15 mouse cellular contexts compared by ENCODE assay signal in the genomic region with DNA sequence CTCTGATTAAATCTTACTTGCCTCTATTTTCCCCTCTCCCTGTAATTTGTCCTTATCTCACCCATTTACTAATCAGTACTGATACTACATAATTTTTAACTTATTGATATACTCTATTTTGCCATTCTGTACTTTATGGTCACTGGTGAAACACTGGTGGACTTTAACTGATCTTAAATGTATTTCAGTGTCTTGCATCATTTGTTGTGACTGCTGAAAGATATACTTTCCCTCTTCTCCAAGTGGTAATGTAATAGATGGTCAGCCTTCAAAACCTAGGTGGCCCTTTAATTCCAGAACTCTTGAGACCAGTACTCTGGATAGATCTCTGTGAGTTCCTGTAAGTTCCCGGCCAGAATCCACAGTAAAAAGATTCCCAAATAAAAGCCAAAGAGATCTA. TPM values are rescaled to one million over a fixed set of nuclear protein-coding genes. Genes with fewer than 3 reads are reported as not detected.
DNase-seq lines count a peak whose midpoint lies in the region; TF ChIP-seq lines count a peak whose summit lies in the region.
"Had no signal": no experiment of that assay in that cellular context is flagged by ENCODE, and none has a peak within 500 bp of the region (broad histone marks: within the 10 kb centered on the region; RNA-seq: fewer than 3 reads in every experiment).

No protein-coding gene starts in this region.

- no peak for TF ChIP-seq EP300 in ES-Bruce4 (IDR thresholded peaks at IDR 0.05; ENCODE audit: insufficient read depth, low read depth, low read length)

- H3K36me3 ChIP-seq in ES-Bruce4 (ENCODE audit: control insufficient read depth, insufficient read depth, low read length, poor library complexity, severe bottlenecking), result no peaks in the 10 kb centered on the region
- H3K36me3 ChIP-seq: hindbrain, embryonic 12.5 days; hindbrain, embryonic 15.5 days had no signal

- no peak for TF ChIP-seq POLR2A in ES-Bruce4 (IDR thresholded peaks at IDR 0.05; ENCODE audit: insufficient read depth, low read length)

- no peak overlapping the region for H3K9ac ChIP-seq in ES-Bruce4 (ENCODE audit: low read depth, poor library complexity, severe bottlenecking)
- H3K9ac ChIP-seq: forebrain, postnatal 0 days; hindbrain, embryonic 12.5 days; hindbrain, embryonic 15.5 days had no signal

- no peaks in the 10 kb centered on the region for H3K9me3 ChIP-seq in ES-Bruce4 (replicated peaks; ENCODE audit: control insufficient read depth, insufficient read depth, low read length, poor library complexity, severe bottlenecking)
- H3K9me3 ChIP-seq: hindbrain, embryonic 12.5 days; hindbrain, embryonic 15.5 days had no signal

- TF ChIP-seq CTCF in gastrocnemius, adult 2 months (IDR thresholded peaks at IDR 0.05), result no peak
- no peak for TF ChIP-seq CTCF in ES-Bruce4 (IDR thresholded peaks at IDR 0.05; ENCODE audit: low read depth, low read length)

- intact Hi-C loops in gastrocnemius, adult 2 months (cut with DNase I), result loop anchor here (5.0 kb wide), 1 partner anchor 32 kb away; no protein-coding TSS in a partner anchor
- intact Hi-C loops in left cerebral cortex, postnatal 36 days (cut with DNase I), result no loop called here

- H3K27me3 ChIP-seq in ES-Bruce4 (ENCODE audit: control insufficient read depth, insufficient read depth, low read length, poor library complexity, severe bottlenecking), result no peaks in the 10 kb centered on the region
- H3K27me3 ChIP-seq: hindbrain, embryonic 12.5 days; hindbrain, embryonic 15.5 days had no signal

- no peak for DNase-seq in gastrocnemius, adult 2 months
- DNase-seq in gastrocnemius, postnatal 10 days, result no peak
- DNase-seq in NIH3T3 (ENCODE audit: low read depth), result peak; percentile 25
- no peak for DNase-seq in ovary, adult 18-20 months (ENCODE audit: low spot score)
- no peak for DNase-seq in left cerebral cortex, postnatal 36 days (ENCODE audit: low spot score in 2 of 2)
- DNase-seq in right cerebral cortex, postnatal 36 days (ENCODE audit: low spot score in 2 of 2), result no peak
- DNase-seq: adrenal gland, adult 8-10 months; adrenal gland, postnatal 25 days; cerebellum, adult 9-10 months; cerebellum, postnatal 14 days; forebrain, postnatal 0 days; gastrocnemius, postnatal 14 days had no signal

- H3K4me1 ChIP-seq in ES-Bruce4 (ENCODE audit: control insufficient read depth, insufficient read depth, low read length), result peaks cover 9% of the 10 kb centered on the region
- H3K4me1 ChIP-seq: hindbrain, embryonic 12.5 days; hindbrain, embryonic 15.5 days had no signal

- H3K27ac ChIP-seq in gastrocnemius, adult 2 months, result peak overlapping the region; percentile 39; the same call in 1 of the 2 replicates
- peak overlapping the region; percentile 5; the same call in 1 of the 2 replicates for H3K27ac ChIP-seq in ES-Bruce4 (ENCODE audit: insufficient read depth, low read length)
- H3K27ac ChIP-seq: hindbrain, embryonic 12.5 days; hindbrain, embryonic 15.5 days had no signal

- no peak overlapping the region for H3K4me3 ChIP-seq in gastrocnemius, adult 2 months
- no peak overlapping the region for H3K4me3 ChIP-seq in ES-Bruce4 (ENCODE audit: low read depth, low read length)
- H3K4me3 ChIP-seq: hindbrain, embryonic 12.5 days; hindbrain, embryonic 15.5 days had no signal

RNA-seq across cellular contexts. Expression of a gene that starts 40.4 kb away (rescaled TPM):
- 10 to 100 TPM; 17.3 to 18.9 TPM for total RNA-seq in gastrocnemius, adult 2 months (2021)
- 10 to 100 TPM; 28.6 to 34.7 TPM for total RNA-seq in gastrocnemius, postnatal 10 days (2021)
- polyA plus RNA-seq in ES-Bruce4 (2011; ENCODE audit: insufficient read depth, insufficient read length, low read depth, missing spikeins), result 103 and 104 TPM in 2 replicates
- total RNA-seq in left cerebral cortex, postnatal 36 days (2021), result 100 to 1,000 TPM; 143 to 145 TPM

Comparison
In these comparisons a context has a peak if more than half of its experiments do, and no peak if none do; other contexts are left out.
1. RNA of a gene that starts 40.4 kb away (total RNA-seq): 143 to 145 TPM in left cerebral cortex, postnatal 36 days; 28.6 to 34.7 TPM in gastrocnemius, postnatal 10 days and 17.3 to 18.9 TPM in gastrocnemius, adult 2 months; every median in the first group is over 4 times any median in the second.